Mouse (Mus musculus) retina, adult 2 months (tissue): ENCODE measurements around the gene Vmn2r56.
A peak's percentile ranks its signal among the peaks of the same experiment; 100 is the strongest.
"Not testable (repeated sequence)": the region's sequence is repeated elsewhere in the genome, so short reads cannot be mapped to it uniquely, and the experiment has no call there.

Source experiments
- DNase-seq: peaks from one replicate; pipeline ENCODE4 v3.0.0-alpha.2; 2012; ENCODE audit warnings: low read depth, low spot score

The Vmn2r56 gene

DNA sequence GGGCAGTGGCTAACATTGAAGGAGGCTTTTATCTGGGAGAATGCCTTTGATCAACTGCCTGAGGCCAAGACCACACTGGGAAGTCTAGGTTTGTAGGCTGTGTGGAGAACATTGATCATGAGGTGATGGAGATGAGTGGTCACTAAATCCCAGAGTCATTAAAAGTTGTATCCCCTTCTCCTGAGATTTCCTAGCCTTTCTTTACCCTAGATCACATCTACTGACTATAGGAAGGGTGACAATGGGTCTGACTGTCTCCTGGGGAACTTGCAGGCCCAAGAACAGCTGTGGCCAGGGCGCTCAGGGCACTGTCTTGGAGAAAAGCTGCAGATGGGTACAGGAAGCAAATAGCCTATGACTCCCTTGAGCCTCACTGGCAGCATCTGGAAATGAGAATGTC is at the start of gene Vmn2r56:
Gene Vmn2r56, minus strand, starts transcription at position 101 of the 400 bp plus-strand sequence.
- no peak for DNase-seq

DNA sequence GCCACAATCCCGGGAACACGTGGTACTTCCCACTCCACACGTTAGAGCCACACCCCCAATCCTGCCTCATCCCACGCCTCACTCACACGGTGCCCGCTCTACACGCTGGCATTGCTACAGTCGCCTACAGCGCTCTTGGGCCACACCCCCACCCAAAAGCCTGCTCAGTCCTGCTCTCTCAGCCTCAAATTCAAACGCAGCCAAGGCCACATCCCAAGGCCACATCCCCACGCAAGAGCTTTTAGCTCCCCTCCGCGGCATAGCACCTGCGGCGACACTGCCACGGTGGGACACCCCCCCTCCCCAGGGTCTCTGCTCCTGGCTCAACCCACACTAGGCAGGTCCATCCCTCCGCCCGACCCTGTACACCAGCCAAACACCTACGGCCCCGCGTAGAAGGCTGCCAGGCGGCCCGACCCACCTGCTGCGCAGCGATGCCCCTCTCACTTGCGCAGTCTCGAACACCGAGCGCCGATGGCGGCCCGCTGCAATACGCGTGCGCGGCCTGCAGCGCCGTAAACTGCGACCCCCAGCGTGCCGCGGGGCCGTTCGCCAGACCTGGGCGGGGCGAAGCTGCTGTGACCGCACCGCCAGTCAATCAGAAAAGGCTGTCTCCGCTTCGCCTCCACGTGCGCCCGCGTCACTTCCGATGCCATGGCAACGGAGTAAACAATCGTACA is 45.5 kb upstream of the Vmn2r56 start:
- DNase-seq: peak; percentile 62

DNA sequence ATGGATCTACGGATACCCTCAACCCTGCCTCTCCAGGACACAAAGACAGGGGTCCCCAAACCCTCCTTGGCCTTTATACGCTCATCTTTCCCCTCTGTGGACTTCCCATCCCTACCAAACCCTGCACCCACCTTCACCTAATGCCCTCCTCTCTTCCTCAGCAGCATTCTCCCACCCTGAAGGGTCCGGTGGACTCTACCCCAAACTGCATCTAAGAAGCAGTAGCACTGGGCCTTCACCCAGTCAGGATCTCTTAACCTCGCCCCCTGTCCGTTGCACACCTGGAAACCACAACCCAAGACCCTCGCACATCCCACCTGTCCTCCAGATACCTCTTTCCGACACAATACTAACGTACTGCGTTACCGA is 45.0 kb upstream of the Vmn2r56 start:
- no peak for DNase-seq

DNA sequence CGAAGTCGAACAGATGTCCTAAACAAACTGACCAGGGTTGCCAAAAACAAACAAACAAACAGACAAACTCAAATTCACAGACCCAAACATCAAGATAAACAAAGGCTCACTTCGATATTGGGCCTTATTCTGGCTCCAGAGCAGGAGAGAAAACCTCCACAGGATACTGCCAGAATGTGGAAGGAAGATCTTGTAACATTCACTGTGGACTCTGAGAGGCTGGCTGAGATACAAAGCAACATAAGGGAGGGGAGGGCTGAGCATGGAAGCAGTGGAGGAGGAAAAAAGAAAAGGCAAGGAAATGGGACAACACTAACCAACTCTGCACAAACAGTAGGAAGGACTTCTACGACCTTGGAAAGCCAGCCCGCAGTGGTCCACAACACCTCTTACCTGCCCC is 44.3 kb upstream of the Vmn2r56 start:
- DNase-seq: no peak

DNA sequence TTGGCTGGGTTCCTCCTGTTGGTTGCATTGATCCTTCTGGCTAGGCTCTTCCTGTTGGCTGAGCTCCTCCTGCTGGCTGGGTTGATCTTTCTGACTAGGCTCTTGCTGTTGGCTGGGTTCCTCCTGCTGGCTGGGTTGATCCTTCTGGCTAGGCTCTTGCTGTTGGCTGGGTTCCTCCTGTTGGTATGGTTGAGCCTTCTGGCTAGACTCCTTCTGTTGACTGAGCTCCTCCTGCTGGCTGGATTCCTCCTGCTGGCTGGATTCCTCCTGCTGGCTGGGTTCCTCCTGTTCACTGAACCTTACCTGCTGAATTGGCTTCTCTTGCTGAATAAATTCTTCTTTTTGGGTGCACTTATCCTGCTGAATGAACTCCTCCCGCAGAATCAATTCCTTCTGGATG is 39.8 kb upstream of the Vmn2r56 start:
- peak; percentile 22 for DNase-seq

DNA sequence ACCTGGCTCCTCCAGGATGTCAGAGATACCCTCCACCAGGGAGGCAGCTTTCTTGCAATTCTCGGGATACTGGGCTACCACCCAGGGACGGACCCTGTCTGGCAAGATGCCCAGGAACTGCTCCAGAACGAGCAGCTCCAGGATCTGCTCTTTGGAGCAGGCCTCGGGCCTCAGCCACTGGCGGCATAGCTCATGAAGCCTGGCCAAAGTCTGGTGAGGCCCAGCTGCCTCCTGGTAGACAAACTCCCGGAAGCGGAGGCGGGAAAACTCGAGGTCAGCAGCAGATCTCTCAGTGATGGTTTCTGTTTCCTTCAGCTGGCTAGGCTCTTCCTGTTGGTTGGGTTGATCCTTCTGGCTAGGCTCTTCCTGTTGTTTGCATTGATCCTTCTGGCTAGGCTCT is 39.3 kb upstream of the Vmn2r56 start:
- DNase-seq: no peak

DNA sequence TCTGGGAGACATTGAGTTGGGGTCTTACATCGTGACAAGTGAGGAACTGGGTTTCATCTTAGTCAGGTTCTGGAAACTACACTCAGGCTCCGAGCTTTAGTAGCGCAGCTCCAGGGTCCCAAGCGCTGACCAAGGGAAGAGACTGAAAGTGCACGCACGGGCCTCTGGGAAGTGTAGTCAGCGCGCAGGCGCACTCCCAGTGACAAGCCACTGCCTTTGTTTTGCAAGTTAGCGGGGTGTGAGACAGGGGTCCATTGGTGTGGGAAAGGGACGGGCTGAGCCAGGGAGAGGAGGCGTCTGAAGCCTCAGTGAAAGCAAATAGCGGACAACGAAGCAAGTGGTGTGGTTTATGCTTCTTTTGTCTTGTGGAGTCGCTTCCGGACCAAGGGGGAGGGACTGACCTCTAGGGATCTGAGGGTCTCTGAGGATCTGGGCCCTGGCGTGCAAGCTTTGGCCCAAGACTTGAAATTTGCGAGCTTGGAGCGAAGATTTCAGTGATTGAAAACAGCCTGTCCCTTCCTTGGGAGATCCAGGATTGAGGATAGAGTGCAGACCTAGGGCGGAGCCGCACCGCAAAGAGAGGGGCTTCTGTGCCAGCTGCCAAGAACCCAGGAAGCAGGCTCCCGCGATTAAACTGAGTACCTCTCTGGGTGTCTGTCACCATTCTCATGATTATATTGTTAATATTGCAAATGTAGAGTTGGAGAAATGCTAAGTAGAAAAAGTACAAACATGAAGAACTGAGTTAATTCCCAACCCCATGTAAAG is 14.8 kb upstream of the Vmn2r56 start:
- no peak for DNase-seq

DNA sequence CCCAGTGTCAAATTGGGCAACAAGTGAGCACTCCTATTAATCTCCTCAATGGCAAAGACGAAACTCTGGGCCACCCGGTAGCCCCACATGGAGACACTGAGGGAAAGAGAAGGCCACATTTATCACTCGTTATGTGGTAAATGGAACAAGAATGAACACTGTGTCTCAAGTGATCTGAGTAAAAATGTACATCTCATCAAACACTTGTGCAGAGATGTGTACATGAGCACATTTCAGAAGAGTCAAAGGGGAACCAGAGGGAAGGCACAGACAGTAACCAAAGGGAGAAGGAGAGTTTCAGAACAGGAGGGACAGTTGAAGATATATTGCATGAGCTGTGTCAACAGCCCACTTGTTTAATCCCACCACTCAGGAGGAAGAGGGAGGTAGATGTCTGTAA is 49.9 kb downstream of the Vmn2r56 start, which contains the start of gene Vmn2r55:
Gene Vmn2r55, minus strand, starts transcription at position 101 of the 400 bp plus-strand sequence.
- DNase-seq: not testable (repeated sequence)

DNA sequence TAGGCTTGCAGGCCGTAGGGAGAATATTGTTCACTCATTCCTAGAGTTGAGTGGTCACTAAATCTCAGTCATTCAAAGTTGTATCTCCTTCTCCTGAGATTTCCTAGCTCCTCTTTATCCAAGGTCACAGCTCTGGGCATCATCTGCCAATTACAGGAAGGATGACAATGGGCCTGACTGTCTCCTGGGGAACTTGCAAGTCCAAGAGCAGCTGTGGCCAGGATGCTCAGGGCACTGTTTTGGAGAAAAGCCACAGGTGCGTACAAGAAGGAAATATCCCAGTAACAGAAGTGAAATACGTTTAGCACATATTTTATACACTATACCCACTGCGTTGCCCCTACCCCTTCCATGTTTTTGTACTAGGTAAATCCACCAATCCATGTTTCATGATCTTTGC is 94.6 kb downstream of the Vmn2r56 start, which contains the start of gene Vmn2r54:
Gene Vmn2r54, minus strand, starts transcription at position 101 of the 400 bp plus-strand sequence.
- DNase-seq: not testable (repeated sequence)
